Mouse (Mus musculus): ENCODE results near the gene Btf3.
A peak's percentile ranks its signal among the peaks of the same experiment; 100 is the strongest.

Btf3 gene

DNA sequence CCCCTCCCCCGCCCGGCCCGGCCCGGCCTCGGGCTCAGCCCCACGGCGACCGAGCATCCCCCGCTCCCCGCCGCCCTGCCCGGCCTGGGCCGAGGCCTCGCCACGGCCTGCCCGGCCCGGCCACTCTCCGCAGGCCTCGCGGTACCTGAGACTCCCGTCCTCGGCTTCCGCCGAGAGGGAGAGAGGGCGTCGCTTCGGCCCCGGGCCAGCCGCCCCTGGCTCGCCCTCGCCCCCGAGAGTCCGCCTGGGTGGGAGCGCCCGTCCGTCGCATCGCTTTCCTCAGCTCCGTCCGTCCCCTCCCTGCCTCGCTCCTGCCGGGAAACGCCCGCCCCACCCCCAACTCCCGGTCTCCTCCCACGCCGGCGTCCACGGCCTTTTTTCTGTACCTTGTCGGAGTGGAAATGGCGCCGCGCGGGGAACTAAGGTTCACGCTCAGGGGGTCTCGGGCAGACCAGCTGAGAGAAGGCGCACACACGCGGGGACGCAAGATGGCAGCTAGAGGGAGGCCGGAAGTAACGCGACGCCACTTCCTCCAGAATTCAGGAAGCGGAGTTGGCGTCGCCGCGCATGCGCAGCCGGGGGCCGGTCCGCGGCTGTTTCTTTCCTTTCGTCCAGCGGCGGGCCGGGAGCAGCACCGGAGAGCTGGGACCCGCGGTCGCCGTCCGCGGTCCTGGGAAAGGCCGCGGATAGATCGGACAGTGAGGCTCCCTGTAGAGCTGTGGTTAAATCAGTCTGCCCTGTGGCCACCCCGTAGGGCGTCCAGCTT, at the start of gene Btf3:
Gene Btf3 (minus strand): TSS at position 527 of the 766 bp plus-strand sequence.
- peak; percentile 90 for DNase-seq

DNA sequence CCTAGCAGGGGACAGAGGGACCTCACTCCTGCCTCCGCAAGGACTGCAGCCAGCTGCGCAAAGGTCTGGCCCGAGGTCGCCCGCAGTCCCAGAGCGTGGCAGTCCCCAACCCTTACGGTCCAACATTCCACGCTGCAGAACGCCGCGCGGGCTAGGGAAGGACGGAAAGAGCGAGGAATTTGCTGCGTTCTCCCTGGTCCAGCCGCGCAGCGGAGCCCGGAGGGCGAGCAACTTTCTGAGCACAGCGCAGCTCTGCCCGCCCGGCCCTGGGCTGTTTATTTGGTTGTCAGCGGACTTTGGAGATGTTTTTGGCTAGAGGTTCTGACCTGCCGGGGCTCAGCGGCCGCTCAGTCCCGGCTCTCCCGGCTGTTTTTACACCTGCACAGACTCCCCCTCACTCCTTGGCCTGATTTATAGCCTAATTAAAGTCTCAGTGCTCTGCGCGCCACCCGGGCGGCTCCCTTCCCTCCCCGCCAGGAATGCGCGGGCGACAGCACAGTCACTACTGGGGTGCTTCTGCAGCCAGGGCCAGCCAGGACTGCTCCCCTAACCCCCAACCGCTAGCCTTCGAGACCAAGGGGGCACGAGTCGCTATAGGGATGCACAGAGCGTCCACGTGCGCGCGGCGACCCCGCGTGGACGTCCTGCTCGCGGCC, 49.1 kb upstream of the Btf3 start:
- no peak for DNase-seq

GRCm38 (mm10) chr13:98365081-98365480, 48.3 kb upstream of the Btf3 start:
- DNase-seq, result no peak

GRCm38 (mm10) chr13:98363046-98363445, 46.2 kb upstream of the Btf3 start:
- no peak for DNase-seq

GRCm38 (mm10) chr13:98361161-98361560, 44.4 kb upstream of the Btf3 start:
- no peak for DNase-seq

DNA sequence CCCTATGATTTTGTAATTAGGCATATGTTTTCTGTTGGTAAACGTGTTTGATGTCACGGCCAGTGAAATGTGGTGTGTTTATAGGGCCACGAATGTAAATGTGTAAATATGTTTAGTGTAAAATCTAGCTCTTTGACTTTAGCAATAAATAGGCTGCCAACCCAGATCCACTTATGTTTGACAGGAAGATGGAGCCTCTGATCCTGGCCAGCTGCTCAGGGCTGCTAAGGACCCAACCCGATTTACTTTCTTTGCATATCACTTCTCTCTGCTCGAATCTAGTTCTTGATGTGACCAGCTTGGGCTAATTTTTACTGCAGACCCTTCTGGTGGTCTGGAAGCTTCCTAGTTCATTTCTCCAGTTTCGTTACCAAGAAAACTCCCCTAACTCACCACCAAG, 43.6 kb upstream of the Btf3 start:
- no peak for DNase-seq

- no peak for DNase-seq
Measured at GRCm38 (mm10) chr13:98359337-98359736, 42.5 kb upstream of the Btf3 start.

GRCm38 (mm10) chr13:98358424-98359181, 41.8 kb upstream of the Btf3 start:
- no peak for DNase-seq

- no peak for DNase-seq
Measured at GRCm38 (mm10) chr13:98357433-98358423, 40.9 kb upstream of the Btf3 start.

DNA sequence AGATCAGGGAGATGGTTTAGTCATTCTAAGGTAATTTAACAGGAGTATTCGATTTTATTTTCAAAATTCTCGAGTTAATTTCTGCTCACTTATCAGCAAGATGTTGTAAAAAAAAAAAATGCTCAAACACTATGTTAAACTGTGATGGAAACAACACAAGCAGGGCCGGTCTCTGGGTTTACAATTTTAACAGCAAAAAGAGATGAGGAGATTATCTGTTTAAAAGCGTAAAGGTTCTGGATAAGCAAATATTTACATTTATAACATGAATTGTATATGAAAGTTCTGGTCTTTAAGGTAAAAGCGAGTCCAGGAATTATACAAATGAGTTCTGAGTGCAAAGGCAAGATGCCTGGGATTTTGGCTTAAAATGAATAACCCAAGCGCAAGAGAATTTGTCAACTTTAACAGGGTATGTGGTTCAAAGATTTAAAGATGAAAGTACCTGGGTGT, 40.2 kb upstream of the Btf3 start:
- DNase-seq, result no peak

DNA sequence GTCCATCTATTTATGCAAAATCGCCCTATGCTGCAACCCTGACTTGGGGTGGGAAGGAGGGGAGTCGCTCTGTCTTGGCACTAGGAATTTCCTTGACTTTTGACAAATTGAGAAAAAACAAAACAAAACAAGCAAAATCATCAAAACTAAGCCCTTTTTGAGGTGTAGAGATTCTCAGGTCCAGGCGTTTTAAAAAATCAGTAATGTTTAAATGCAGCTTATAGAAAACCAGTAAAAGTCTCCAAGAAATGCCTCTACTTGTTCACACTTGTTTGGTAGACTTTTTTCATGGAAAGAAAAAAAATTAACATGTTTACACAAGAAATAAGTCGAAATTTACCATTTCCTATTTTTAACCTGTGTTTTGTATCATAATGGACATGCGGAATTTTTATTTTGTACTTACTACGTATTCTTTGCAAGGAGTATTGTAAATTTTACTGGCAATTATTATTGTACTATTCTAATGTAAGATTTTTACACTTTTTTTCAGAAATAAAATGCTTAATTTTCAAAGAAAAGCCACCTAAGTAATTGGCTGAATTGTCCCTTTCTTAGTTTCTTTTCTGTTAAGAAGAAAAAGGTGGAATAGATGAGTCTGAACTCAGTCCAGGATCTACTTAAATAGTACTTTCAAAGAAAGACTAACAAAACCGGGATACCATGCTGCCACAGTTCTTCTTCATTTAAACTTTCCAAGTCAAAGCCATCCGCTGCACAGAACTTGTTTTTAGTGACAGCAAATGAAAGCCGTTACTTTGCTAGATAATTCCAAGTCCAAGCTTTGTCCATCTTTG, 39.6 kb upstream of the Btf3 start:
- DNase-seq, result no peak

GRCm38 (mm10) chr13:98355559-98356111, 38.8 kb upstream of the Btf3 start:
- peak; percentile 3 for DNase-seq

- peak; percentile 12 for DNase-seq
Measured at GRCm38 (mm10) chr13:98354871-98355558, 38.2 kb upstream of the Btf3 start.

DNA sequence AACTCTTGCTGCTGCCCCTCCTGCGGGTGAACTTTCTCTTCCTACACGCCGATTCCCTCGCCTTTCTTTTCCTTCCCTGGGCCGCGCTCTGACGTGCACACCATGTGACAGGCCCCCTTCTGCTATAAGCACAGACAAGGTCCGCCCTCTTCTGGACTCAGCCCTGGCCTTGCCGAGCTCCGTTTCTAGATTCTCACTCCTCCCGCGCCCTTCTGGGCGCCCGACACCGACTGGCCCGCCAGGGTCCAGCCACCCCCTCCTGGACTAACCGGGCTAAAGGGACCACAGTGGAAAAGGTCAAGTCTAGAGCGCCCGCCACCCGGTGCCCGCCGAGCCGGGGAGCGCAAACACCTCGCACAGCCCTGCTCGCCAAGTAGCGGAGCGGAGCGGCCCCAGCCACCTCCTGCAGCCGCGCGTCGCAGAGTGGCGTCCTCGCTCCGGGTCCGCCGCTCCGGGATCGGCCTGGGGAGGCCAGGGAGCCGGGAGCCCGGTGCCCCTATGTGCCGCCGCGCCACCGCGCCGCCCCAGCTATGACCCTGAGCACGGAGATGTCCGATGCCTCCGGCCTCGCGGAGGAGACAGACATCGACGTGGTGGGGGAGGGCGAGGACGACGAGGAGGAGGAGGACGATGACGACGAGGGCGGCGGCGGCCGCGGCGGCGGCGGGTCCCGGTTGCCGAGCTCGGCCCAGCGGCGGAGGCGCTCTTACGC, 37.4 kb upstream of the Btf3 start, which contains the start of gene Foxd1:
Gene Foxd1 (plus strand): TSS at position 153 of the 712 bp plus-strand sequence.
- DNase-seq, result peak; percentile 22

- DNase-seq, result no peak
Measured at GRCm38 (mm10) chr13:98353709-98354089, 36.9 kb upstream of the Btf3 start.

DNA sequence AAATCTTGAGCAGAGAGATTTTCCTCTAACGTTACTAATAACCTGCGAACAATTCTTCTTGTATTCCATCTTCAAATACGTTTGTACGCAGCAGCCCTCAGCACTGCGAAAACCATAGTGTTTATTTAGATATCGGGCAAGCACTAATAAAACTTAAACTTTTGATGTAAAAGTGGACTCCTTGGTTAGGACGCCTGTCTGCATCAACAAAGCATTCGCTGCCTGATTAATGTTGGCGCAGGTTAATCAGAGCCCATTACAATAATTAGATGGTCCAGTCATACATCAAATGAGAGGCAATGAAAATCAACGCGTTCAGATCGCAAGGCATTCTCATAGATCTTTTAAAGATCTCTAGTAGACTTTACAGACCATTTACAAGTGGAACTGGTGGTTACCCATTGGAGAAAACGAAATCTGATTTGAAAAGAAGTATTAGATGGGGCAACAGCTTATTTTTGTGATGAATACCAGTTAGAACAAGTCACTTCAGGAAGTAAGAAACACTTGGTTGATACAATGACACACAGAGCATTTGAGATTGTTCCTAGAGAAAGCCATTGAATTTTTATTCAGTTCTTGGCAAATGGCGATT, 35.7 kb upstream of the Btf3 start:
- DNase-seq, result no peak

GRCm38 (mm10) chr13:98351527-98351926, 34.7 kb upstream of the Btf3 start:
- peak; percentile 32 for DNase-seq

GRCm38 (mm10) chr13:98349491-98349890, 32.7 kb upstream of the Btf3 start:
- DNase-seq, result no peak

DNA sequence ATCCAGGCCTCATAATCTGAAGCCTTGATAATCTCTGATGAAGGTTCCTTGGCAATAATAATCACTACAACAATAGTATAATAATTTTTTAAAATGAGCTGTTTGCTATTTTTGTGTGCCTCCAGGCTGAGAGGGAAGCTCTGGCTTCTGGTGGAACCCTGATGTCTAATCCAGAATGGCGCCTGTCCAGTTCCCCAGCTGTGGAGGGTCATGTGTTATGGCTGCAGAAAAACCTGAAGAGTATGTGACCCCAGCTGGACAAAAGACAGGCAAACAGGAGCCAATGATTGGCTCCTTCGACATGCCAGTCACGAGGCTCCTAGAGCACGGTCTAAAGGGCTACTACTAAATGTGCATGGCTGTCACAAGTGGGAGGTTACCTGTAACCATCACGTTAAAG, 23.7 kb upstream of the Btf3 start:
- no peak for DNase-seq

Data from thymus, postnatal 25 days (tissue).